Mouse (Mus musculus) Muller cell, postnatal 12 days (primary cell): ENCODE results near the gene Abhd16a.

Experiments
- DNase-seq: peaks from one replicate; pipeline ENCODE4 v3.0.0-alpha.2; 2015; ENCODE audit errors: inconsistent ontology term

The Abhd16a gene

GRCm38 (mm10) chr17:35083929-35084497 lies 5.0 kb upstream of the Abhd16a start:
- DNase-seq, result no peak

- DNase-seq, result no peak
Observed at GRCm38 (mm10) chr17:35085208-35085865, 3.7 kb upstream of the Abhd16a start, which contains the start of gene Ly6g6f. Ly6g6f (minus strand) TSS chr17:35085610.

GRCm38 (mm10) chr17:35088151-35088550 lies 912 bp upstream of the Abhd16a start:
- DNase-seq, result no peak

- peak; percentile 40 for DNase-seq
Observed at GRCm38 (mm10) chr17:35090166-35090932, 1.3 kb downstream of the Abhd16a start.

GRCm38 (mm10) chr17:35092403-35093198 lies 3.5 kb downstream of the Abhd16a start:
- DNase-seq, result no peak

GRCm38 (mm10) chr17:35094475-35095365 lies 5.7 kb downstream of the Abhd16a start:
- DNase-seq, result no peak

- DNase-seq, result no peak
Observed at GRCm38 (mm10) chr17:35096597-35096996, 7.5 kb downstream of the Abhd16a start.

- no peak for DNase-seq
Observed at GRCm38 (mm10) chr17:35097164-35097655, 8.1 kb downstream of the Abhd16a start.

GRCm38 (mm10) chr17:35100196-35100765 lies 11.2 kb downstream of the Abhd16a start:
- no peak for DNase-seq

- DNase-seq, result no peak
Observed at GRCm38 (mm10) chr17:35101161-35101560, 12.1 kb downstream of the Abhd16a start.

- no peak for DNase-seq
Observed at GRCm38 (mm10) chr17:35102299-35102698, 13.2 kb downstream of the Abhd16a start.

- DNase-seq, result no peak
Observed at GRCm38 (mm10) chr17:35103221-35103690, 14.2 kb downstream of the Abhd16a start.

GRCm38 (mm10) chr17:35104079-35104478 lies 15.0 kb downstream of the Abhd16a start:
- no peak for DNase-seq

- DNase-seq, result no peak
Observed at GRCm38 (mm10) chr17:35104754-35105153, 15.7 kb downstream of the Abhd16a start.

- peak; percentile 51 for DNase-seq
Observed at GRCm38 (mm10) chr17:35105740-35106389, 16.8 kb downstream of the Abhd16a start.

- DNase-seq, result no peak
Observed at GRCm38 (mm10) chr17:35106522-35106921, 17.5 kb downstream of the Abhd16a start.

- no peak for DNase-seq
Observed at GRCm38 (mm10) chr17:35108097-35108496, 19.0 kb downstream of the Abhd16a start, which contains the start of gene Ly6g5c. Ly6g5c (plus strand) TSS chr17:35108279.

- no peak for DNase-seq
Observed at GRCm38 (mm10) chr17:35111774-35112173, 22.7 kb downstream of the Abhd16a start.
